Mouse (Mus musculus) olfactory bulb, adult 2 months (tissue): ENCODE data around the gene Cmah. TPM values are rescaled to one million over a fixed set of nuclear protein-coding genes. Genes with fewer than 3 reads are reported as not detected.

ENCODE experiments used
- H3K27ac ChIP-seq: fragments of 200-500 bp; 2 replicates; pipeline ENCODE4 v1.5.1; 2012; ENCODE audit warnings: low read depth, low read length; ENCODE audit not compliant: insufficient read depth
- H3K4me1 ChIP-seq: fragments of 200-500 bp; 2 replicates; pipeline ENCODE4 v1.6.1; 2012; ENCODE audit warnings: low read length; ENCODE audit not compliant: control insufficient read depth, insufficient read depth
- H3K4me3 ChIP-seq: fragments of 200-500 bp; 2 replicates; pipeline ENCODE4 v1.5.1; 2012; ENCODE audit warnings: mild to moderate bottlenecking, low read depth, low read length, moderate library complexity; ENCODE audit not compliant: insufficient read depth
- CTCF ChIP-seq: fragments of 200-500 bp; IDR thresholded peaks from 2 replicates; pipeline ENCODE4 v1.5.1; 2012; ENCODE audit warnings: low read depth, mild to moderate bottlenecking, low read length, moderate library complexity; ENCODE audit not compliant: insufficient read depth
- POLR2A ChIP-seq: fragments of 200-500 bp; IDR thresholded peaks from 2 replicates; pipeline ENCODE4 v1.6.1; 2012; ENCODE audit warnings: mild to moderate bottlenecking, low read depth, low read length, moderate library complexity; ENCODE audit not compliant: insufficient read depth
- WGBS: fragments of 180-500 bp; shearing (Covaris S2); methylation state at CpG from one replicate; pipeline ENCODE4 v1.1.7; 2018; 5-methylcytosine and 5-hydroxymethylcytosine counted together
- polyA plus RNA-seq: library from polyadenylated mRNA; stranded (reverse); fragments of >200 nt; gene quantifications from 2 replicates; pipeline ENCODE4 v1.2.4, GENCODE M21; 2012; ENCODE audit warnings: low replicate concordance; ENCODE audit not compliant: missing spikeins, insufficient read depth, insufficient read length

The Cmah gene
- polyA plus RNA-seq, 1 experiment = not detected

DNA sequence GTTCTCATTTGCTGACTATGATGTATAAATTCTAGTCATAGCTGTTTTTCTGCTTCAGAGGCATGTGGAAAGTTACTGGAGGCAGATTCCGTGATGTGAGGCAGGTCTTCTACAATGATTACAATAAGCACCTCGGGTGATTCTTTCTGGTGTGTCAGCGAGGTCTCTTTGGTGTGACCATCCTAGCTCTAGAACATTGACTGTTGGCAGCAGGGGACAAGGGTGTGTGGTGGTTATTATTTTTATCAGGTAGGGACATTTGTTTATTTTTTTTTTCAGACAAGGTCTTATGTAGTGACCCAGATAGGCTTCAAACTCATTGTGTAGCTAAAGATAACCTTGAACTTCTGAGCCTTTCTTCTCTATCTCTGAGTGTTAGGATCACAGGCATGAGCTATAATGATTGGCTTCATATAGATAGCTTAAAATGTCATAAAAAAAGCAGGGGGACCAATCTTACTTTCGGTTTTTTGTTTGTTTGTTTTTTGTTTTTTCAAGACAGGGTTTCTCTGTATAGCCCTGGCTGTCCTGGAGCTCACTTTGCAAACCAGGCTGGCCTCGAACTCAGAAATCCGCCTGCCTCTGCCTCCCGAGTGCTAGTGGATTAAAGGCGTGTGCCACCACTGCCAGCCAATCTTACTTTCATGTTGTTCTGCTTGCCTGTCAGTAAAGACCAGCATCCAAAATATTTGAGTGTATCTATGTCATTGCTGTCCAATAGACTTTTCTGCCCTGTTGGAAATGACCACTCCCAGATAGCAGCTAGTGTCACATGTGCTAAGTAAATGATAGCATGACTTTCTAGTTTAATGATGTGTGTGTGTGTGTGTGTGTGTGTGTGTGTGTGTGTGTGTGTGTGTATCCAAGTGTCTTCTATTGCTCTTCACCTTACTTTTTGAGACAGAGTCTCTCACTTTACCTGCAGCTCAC is 15.9 kb upstream of the Cmah start:
- WGBS = 89% methylated on average over 8 of the region's 8 CpGs
- TF ChIP-seq CTCF (no peak), POLR2A (no peak)
- Histone ChIP-seq H3K27ac (no peak overlapping the region), H3K4me3 (no peak overlapping the region), H3K4me1 (no peaks in the 10 kb centered on the region)

DNA sequence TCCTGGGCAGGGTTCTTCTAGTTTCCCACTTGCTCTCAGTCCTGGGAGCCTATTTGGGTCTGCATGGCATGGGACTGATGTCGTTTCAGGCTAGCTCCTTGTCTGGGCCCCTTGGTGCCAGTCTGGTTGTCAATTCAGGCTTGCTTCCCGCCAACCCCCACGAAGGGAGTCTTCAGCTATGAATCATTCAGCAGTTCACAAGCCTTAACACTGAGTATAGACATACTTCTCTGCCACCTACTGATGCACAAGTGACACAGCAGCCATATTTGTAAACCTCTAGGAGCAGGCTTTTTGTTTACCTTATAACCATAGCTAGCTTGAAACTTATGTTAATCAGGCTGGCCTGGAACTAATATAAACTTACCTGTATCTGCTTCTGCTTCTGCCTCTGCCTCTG is 10.6 kb upstream of the Cmah start:
- TF ChIP-seq CTCF (no peak), POLR2A (no peak)
- Histone ChIP-seq H3K4me3 (no peak overlapping the region), H3K27ac (no peak overlapping the region), H3K4me1 (no peaks in the 10 kb centered on the region)
- WGBS = 31% methylated on average over 3 of the region's 3 CpGs

DNA sequence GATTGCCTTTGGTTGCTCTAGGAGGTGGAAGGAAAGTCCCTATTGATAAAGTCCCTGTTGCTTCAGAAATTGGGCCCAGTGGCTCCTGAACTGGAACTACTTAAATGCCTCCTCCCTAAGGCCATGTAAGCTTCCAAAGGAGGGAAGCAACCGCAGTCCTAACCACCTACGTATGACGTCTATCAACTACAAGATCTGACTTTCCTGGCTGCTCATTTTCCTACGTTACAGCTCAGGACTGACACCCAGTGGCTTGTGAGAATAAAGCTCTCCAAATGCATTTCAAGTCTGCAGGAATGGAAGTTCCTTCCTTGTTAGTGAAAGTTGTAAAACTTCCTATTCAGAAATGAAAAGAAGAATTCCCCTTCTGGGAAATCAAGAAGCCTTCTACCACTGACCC is 8.6 kb upstream of the Cmah start:
- WGBS = 17% methylated on average over 4 of the region's 4 CpGs
- no peak overlapping the region for H3K4me3 ChIP-seq
- no peaks in the 10 kb centered on the region for H3K4me1 ChIP-seq
- H3K27ac ChIP-seq = no peak overlapping the region
- TF ChIP-seq POLR2A (no peak), CTCF (no peak)

DNA sequence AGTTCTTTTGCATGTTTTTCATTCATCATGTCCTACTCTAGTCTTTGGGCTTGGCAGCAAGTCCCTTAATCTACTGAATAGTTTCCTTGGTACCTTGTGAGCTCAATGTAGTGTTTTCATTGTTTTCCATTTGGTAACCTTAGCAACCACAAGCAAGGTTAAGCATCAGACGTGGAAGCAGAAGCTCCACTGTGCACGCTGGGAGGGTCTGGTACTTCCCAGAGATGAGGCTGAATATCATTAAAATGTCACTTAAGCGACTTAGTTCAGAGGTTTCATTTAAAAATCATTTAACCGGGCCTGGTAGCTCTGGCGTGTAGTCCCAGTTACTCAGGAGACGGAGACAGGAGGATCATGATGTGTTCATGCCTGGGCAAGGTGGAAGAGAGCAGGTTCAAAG is 5.9 kb upstream of the Cmah start:
- Histone ChIP-seq H3K4me3 (no peak overlapping the region), H3K4me1 (no peaks in the 10 kb centered on the region), H3K27ac (no peak overlapping the region)
- 46% methylated on average over 6 of the region's 6 CpGs for WGBS
- no peak for TF ChIP-seq POLR2A
- TF ChIP-seq CTCF = no peak

DNA sequence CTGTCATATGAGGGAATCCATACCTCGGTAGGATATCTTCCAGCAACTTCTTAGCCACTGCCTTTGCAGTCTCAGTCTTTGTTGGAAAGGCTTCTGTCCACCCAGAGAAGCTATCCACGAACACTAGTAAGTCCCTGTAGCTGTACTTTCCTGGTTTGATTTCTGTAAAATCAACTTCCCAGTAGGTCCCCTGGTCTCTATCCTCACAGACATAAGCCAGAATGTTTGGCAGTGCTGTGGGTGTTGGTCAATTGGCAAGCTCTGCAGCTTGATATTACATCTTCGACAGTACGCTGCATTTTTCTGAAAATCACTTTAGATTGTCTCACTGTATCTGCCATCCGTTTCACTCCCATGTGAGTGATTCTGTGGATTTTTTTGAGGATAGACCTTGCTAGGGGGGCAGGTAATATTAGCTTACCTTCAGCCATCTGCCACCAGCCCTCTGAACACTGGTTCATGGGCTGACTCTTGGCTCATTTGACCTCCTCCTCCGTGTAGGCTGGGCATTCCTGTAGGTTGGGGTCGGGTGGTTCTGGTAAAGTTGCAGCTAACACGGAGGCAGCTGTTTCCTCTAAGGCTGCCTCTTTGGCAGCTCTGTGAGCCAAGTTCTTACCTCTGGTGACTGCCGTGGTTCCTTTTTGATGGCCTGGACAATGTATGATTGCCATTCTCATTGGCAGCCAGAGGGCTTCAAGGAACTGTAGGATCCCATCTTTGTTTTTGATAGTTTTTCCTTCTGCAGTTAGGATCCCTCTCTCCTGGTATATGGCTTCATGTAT is 1.0 kb downstream of the Cmah start:
- no peak overlapping the region for H3K4me3 ChIP-seq
- 87% methylated on average over 9 of the region's 9 CpGs for WGBS
- TF ChIP-seq CTCF = no peak
- no peak for TF ChIP-seq POLR2A
- H3K27ac ChIP-seq = no peak overlapping the region
- no peaks in the 10 kb centered on the region for H3K4me1 ChIP-seq

DNA sequence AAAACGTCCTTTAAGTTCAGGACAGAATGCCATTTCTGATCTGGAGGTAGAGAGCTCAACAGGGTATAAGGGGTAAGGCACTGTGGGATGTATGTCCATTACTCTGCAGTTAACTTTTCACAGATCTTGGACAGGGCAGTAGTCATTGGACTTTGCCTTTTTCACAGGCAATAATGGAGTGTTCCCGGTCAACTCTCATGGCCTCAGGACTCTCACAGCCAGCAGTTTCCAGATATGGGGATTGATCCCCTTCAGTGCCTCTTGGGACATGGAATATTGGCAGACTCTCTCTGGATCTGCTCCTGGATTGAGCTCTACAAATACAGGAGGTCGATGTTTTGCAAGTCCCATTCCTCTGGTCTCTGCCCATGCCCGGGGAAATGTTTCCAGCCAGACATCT is 2.9 kb downstream of the Cmah start:
- Histone ChIP-seq H3K27ac (no peak overlapping the region), H3K4me1 (no peaks in the 10 kb centered on the region), H3K4me3 (no peak overlapping the region)
- 78% methylated on average over 4 of the region's 4 CpGs for WGBS
- TF ChIP-seq POLR2A = no peak
- no peak for TF ChIP-seq CTCF

DNA sequence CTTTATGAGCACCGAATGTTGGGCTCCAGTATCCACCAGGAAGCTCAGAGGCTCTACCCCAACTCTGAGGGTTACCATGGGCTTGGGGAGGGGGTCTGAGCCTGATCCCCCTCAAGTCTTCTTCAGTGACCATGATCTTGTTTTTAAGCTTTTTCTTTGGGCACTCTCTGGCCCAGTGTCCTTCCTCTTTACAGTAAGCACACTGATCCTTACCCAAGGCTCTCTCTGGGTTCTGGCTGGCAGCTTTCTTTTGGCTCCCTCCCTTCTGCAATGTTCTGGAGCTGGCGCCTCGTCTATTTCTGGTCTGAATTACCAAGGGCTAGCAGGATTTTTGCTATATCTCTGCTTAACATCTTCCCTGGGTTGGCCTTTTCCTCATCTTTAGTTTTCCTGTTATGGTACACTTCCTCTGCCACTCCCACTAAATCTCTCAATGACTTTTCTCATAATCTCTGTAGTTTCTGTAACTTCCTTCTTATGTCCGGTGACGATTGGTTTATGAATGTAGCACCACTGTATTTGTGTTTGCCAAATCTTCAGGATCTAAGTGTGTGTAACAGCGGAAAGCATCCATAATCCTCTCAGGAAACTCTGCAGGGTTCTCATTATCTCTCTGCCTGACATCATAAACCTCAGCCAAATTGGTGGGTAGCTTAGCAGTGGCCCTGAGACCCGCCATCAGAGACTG is 3.8 kb downstream of the Cmah start:
- no peaks in the 10 kb centered on the region for H3K4me1 ChIP-seq
- TF ChIP-seq CTCF = no peak
- no peak for TF ChIP-seq POLR2A
- H3K27ac ChIP-seq = no peak overlapping the region
- 65% methylated on average over 7 of the region's 7 CpGs for WGBS
- H3K4me3 ChIP-seq = no peak overlapping the region

DNA sequence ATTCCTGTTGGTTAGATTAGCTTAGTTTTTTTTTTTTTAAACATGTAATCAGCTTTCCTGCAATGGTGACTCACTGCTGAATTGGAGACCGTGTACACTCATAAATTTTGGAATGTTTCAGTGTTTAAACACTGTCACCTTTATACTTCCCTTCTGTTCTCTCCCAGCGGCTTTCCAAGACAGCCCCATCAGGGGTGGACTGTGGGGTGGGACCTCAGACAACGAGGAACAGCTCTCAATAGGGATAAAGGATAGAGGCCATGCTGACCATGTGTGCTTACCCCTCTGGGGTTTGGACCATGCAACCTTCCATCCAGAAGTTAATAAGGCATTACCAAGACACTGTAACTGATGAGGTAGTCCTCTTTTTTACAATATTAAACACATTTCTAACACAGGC is 5.3 kb downstream of the Cmah start:
- H3K4me1 ChIP-seq = no peaks in the 10 kb centered on the region
- TF ChIP-seq POLR2A = no peak
- TF ChIP-seq CTCF = no peak
- WGBS = 39% methylated on average over 3 of the region's 3 CpGs
- H3K4me3 ChIP-seq = no peak overlapping the region
- H3K27ac ChIP-seq = no peak overlapping the region
